Mouse (Mus musculus) testis, adult 2 months (tissue): ENCODE measurements around the gene Eid2b. TPM values are rescaled to one million over a fixed set of nuclear protein-coding genes. Genes with fewer than 3 reads are reported as not detected.

Experiments
- H3K27ac ChIP-seq: fragments of 200-500 bp; 2 replicates; pipeline ENCODE4 v1.5.1; 2012; ENCODE audit warnings: low read depth, low read length; ENCODE audit not compliant: control insufficient read depth, insufficient read depth
- H3K27me3 ChIP-seq: fragments of 200-500 bp; 2 replicates; pipeline ENCODE4 v1.6.1; 2012; ENCODE audit warnings: mild to moderate bottlenecking, low read length, moderate library complexity; ENCODE audit not compliant: control insufficient read depth, insufficient read depth
- H3K36me3 ChIP-seq: fragments of 200-500 bp; 2 replicates; pipeline ENCODE4 v1.6.1; 2012; ENCODE audit warnings: mild to moderate bottlenecking, low read length; ENCODE audit not compliant: control insufficient read depth, insufficient read depth
- H3K4me1 ChIP-seq: fragments of 200-500 bp; 2 replicates; pipeline ENCODE4 v1.6.1; 2012; ENCODE audit warnings: low read length; ENCODE audit not compliant: control insufficient read depth, insufficient read depth
- H3K4me3 ChIP-seq: fragments of 200-500 bp; 2 replicates; pipeline ENCODE4 v1.5.1; 2012; ENCODE audit warnings: low read depth, mild to moderate bottlenecking, low read length, moderate library complexity, mixed read lengths; ENCODE audit not compliant: control insufficient read depth
- CTCF ChIP-seq: fragments of 200-500 bp; IDR thresholded peaks from 2 replicates; pipeline ENCODE4 v1.5.1; 2012; ENCODE audit warnings: low read depth, mild to moderate bottlenecking, inconsistent platforms, low read length, moderate library complexity; ENCODE audit not compliant: control insufficient read depth, insufficient read depth, insufficient replicate concordance
- POLR2A ChIP-seq: fragments of 200-500 bp; IDR thresholded peaks from 2 replicates; pipeline ENCODE4 v1.6.1; 2012; ENCODE audit warnings: low read depth, mild to moderate bottlenecking, inconsistent platforms, low read length, moderate library complexity; ENCODE audit not compliant: control insufficient read depth
- polyA plus RNA-seq: library from polyadenylated mRNA; depleted of rRNA; stranded (reverse); fragments of >200 nt; gene quantifications from 2 replicates; pipeline ENCODE4 v1.2.3, GENCODE M21; 2012

Gene Eid2b
- polyA plus RNA-seq, 1 experiment, result 13.9 TPM

GRCm38 (mm10) chr7:28278279-28278652 is 727 bp downstream of the Eid2b start:
- Histone ChIP-seq H3K36me3 (no peaks in the 10 kb centered on the region), H3K4me1 (peaks cover 7% of the 10 kb centered on the region), H3K27me3 (no peaks in the 10 kb centered on the region), H3K27ac (peak overlapping the region; percentile 96), H3K4me3 (peak overlapping the region; percentile 94)
- TF ChIP-seq POLR2A (no peak), CTCF (no peak)

GRCm38 (mm10) chr7:28280630-28281029 is 3.1 kb downstream of the Eid2b start:
- Histone ChIP-seq H3K27me3 (no peaks in the 10 kb centered on the region), H3K4me1 (peaks cover 7% of the 10 kb centered on the region), H3K36me3 (no peaks in the 10 kb centered on the region), H3K4me3 (no peak overlapping the region), H3K27ac (no peak overlapping the region)
- TF ChIP-seq POLR2A, result no peak
- no peak for TF ChIP-seq CTCF

DNA sequence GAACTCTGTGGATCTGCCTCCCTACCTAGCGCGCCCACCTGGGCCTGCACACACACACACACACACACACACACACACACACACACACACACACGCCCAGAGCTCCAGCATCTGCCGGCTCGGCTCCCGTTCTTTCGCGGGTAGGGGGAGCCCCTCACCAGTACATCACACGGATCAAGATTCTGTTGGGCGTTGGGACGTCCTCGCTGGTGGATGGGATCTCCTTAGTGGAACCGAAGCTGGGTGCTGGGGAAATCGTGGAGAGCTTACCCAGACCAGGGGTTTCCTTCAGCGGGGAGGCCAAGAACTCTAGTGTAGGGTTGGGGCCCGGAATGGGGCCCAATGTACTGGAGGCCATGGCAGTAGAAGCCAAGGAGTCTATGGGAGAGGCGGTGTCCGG is 12.6 kb downstream of the Eid2b start:
- H3K4me3 ChIP-seq, result peak overlapping the region; percentile 79
- TF ChIP-seq CTCF, result no peak
- TF ChIP-seq POLR2A, result 0 out of 2 replicates have a peak, but pooled peaks have one; percentile 23
- H3K4me1 ChIP-seq, result peaks cover 33% of the 10 kb centered on the region
- no peaks in the 10 kb centered on the region for H3K27me3 ChIP-seq
- H3K36me3 ChIP-seq, result no peaks in the 10 kb centered on the region
- H3K27ac ChIP-seq, result no peak overlapping the region

GRCm38 (mm10) chr7:28290638-28291590 is 13.4 kb downstream of the Eid2b start, which contains the start of gene Selenov:
Gene Selenov, minus strand, starts transcription at chr7:28291186.
- peaks cover 34% of the 10 kb centered on the region for H3K4me1 ChIP-seq
- no peaks in the 10 kb centered on the region for H3K27me3 ChIP-seq
- no peak for TF ChIP-seq CTCF
- peak; percentile 71; the same call in 1 of the 2 replicates for TF ChIP-seq POLR2A
- H3K27ac ChIP-seq, result no peak within 1 kb of the TSS
- H3K4me3 ChIP-seq, result peak within 1 kb of the TSS; percentile 79
- no peaks in the 10 kb centered on the region for H3K36me3 ChIP-seq

DNA sequence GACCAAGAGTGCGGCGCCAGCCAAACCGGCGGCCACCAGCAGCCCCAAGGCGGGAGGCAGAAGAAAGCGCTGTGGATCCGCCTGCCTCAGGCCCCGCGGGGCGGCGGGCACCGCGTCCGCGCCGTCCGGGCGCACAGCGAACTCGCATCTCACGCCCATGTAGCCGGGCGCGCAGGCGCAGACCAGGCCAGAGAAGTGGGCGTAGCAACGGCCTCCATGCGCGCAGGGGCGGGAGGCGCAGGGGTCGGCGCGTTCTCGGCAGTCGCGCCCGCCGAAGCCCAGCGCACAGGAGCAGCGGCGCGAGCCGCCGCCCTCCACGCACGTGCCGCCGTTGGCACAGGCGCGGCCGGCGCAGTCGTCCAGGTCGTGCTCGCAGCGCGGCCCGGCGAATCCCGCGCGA is 16.9 kb downstream of the Eid2b start:
- no peaks in the 10 kb centered on the region for H3K36me3 ChIP-seq
- peak overlapping the region; percentile 70 for H3K27ac ChIP-seq
- peak overlapping the region; percentile 79 for H3K4me3 ChIP-seq
- H3K4me1 ChIP-seq, result peaks cover 56% of the 10 kb centered on the region
- H3K27me3 ChIP-seq, result no peaks in the 10 kb centered on the region
- TF ChIP-seq CTCF (no peak), POLR2A (peak; percentile 75)

DNA sequence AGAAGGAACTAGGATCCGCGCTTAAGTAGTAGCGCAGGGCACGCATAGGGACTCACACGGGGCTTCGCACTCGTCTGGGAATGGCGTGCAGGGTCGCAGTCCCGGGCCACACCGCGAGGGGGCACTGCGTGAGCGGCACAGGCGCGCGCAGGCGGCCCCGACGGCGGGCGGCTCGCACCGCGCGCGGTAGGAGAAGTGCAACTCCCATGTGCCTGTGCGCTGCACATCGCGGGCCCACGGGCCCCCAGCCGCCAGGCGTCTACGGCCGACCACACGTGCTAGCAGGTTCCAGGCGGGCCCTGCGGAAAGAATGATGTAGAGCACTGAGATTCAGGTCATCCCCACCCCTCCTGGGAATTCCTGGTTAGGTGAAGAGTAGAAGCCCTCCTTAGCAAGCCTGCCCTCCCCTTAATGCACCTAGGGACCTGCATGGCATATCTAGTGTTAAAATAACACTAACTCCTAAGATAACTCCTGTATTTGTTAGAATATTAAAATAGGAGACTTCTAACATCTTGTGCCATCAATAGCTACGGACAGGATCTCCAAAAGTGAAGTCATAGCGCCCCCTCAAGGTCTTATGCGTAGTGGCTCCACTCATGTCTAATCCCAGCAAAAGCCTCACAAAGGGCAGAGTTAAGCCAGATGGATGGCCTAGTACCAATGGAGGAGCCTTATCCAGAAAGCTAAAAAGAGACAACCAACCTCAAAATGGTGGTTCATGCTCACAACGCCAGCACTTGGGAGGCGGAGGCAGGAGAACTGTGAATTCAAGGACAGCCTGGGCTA is 21.5 kb downstream of the Eid2b start:
- TF ChIP-seq CTCF (peak; percentile 22; the same call in 1 of the 2 replicates), POLR2A (no peak)
- no peaks in the 10 kb centered on the region for H3K27me3 ChIP-seq
- peaks cover 40% of the 10 kb centered on the region for H3K4me1 ChIP-seq
- H3K27ac ChIP-seq, result no peak overlapping the region
- H3K4me3 ChIP-seq, result peak overlapping the region; percentile 25; the same call in 1 of the 2 replicates
- no peaks in the 10 kb centered on the region for H3K36me3 ChIP-seq
